Mouse (Mus musculus) T-cell, adult 66 days (primary cell): ENCODE measurements around the gene Nifk. TPM values are rescaled to one million over a fixed set of nuclear protein-coding genes. Genes with fewer than 3 reads are reported as not detected.

Experiments used
- total RNA-seq, 2 experiments: library from RNA; stranded (reverse); gene quantifications; 3 replicates in 1 of 2; 4 replicates in 1 of 2; pipeline ENCODE4 v1.2.4; 2023

Nifk gene
- 10 to 100 TPM; 40.1 to 40.6 TPM for total RNA-seq

GRCm38 (mm10) chr1:118321661-118322201, at the start of gene Nifk:
Gene Nifk, plus strand, starts transcription at chr1:118321839.

GRCm38 (mm10) chr1:118311622-118312326, 9.9 kb upstream of the Nifk start, which contains the start of gene Tsn:
Gene Tsn, minus strand, starts transcription at chr1:118311739.

Other genes starting within 250 kb of the Nifk start
- not detected for gene Gm29106, start 145.3 kb upstream of the Nifk start, total RNA-seq
- 100 to 1,000 TPM; 106 to 115 TPM for gene Tsn, start 10.1 kb upstream of the Nifk start, total RNA-seq
- 10 to 100 TPM; 74.2 to 95.0 TPM for gene Clasp1, start 67.2 kb downstream of the Nifk start, total RNA-seq